Mouse (Mus musculus): ENCODE measurements around the gene Osbpl9. TPM values are rescaled to one million over a fixed set of nuclear protein-coding genes. Genes with fewer than 3 reads are reported as not detected.
A peak's percentile ranks its signal among the peaks of the same experiment; 100 is the strongest.

Osbpl9 gene
- polyA plus RNA-seq, 1 experiment from 2014 or later, result 87.9 TPM

MicroRNAs encoded within 50 kb of the gene (microRNA counts, 519-probe panel; counts per million panel counts)
- 470 counts per million, percentile 58 among the panel's probes with 10 or more counts for microRNA mmu-miR-761

Small RNA genes lying within 50 kb of the gene (microRNA-seq; reads per million reads assigned to microRNA genes)
- gene Mir761, result not detected

Other genes starting within 250 kb of the Osbpl9 start
- gene Nrd1, start 201.6 kb downstream of the Osbpl9 start, polyA plus RNA-seq (2016; fragmentation: Nextera tagmentation; extraction: Ambion mirVana), result 113 and 120 TPM in 2 replicates
- 1.2 and 1.7 TPM in 2 replicates for gene Calr4, start 32.2 kb upstream of the Osbpl9 start, polyA plus RNA-seq (2016; fragmentation: Nextera tagmentation; extraction: Ambion mirVana)
- 69.2 and 81.1 TPM in 2 replicates for gene Eps15, start 78.0 kb upstream of the Osbpl9 start, polyA plus RNA-seq (2016; fragmentation: Nextera tagmentation; extraction: Ambion mirVana)
- 2.2 and 2.3 TPM in 2 replicates for gene Ttc39a, start 204.4 kb upstream of the Osbpl9 start, polyA plus RNA-seq (2016; fragmentation: Nextera tagmentation; extraction: Ambion mirVana)

All from hindbrain, embryonic 12.5 days (tissue).